Mouse (Mus musculus) limb, embryonic 14.5 days (tissue): ENCODE results near the gene Pigl. TPM values are rescaled to one million over a fixed set of nuclear protein-coding genes. Genes with fewer than 3 reads are reported as not detected.
A peak's percentile ranks its signal among the peaks of the same experiment; 100 is the strongest.

Source experiments
- ATAC-seq: fragments of 200-750 bp; cut with Nextera tagmentation; 2 replicates; pipeline ENCODE4 v1.8.0; 2017; ENCODE audit warnings: low read depth, moderate number of reproducible peaks, moderate TSS enrichment; ENCODE audit not compliant: low FRiP score
- DNase-seq: peaks from one replicate; pipeline ENCODE4 v3.0.0-alpha.2; 2015; ENCODE audit warnings: low spot score
- H3K27ac ChIP-seq: fragments of 300-500 bp; sonication (generic); replicated peaks from 2 replicates; pipeline ENCODE4 v1.5.1; 2014; ENCODE audit warnings: low read depth, mild to moderate bottlenecking, low read length, moderate library complexity, mixed read lengths
- H3K27me3 ChIP-seq: fragments of 300-500 bp; sonication (generic); 2 replicates; pipeline ENCODE4 v1.6.1; 2014; ENCODE audit warnings: low read length, mixed read lengths; ENCODE audit not compliant: control insufficient read depth, insufficient read depth
- H3K36me3 ChIP-seq: fragments of 300-500 bp; sonication (generic); 2 replicates; pipeline ENCODE4 v1.6.1; 2014; ENCODE audit warnings: mild to moderate bottlenecking, low read length, moderate library complexity, mixed read lengths; ENCODE audit not compliant: control insufficient read depth, insufficient read depth
- H3K4me1 ChIP-seq: fragments of 300-500 bp; sonication (generic); 2 replicates; pipeline ENCODE4 v1.6.1; 2014; ENCODE audit warnings: antibody characterized with exemption, low read length, mixed read lengths; ENCODE audit not compliant: control insufficient read depth, insufficient read depth
- H3K4me2 ChIP-seq: fragments of 300-500 bp; sonication (generic); replicated peaks from 2 replicates; pipeline ENCODE4 v1.6.1; 2014; ENCODE audit warnings: low read depth, mild to moderate bottlenecking, low read length, moderate library complexity; ENCODE audit not compliant: severe bottlenecking
- H3K4me3 ChIP-seq: fragments of 300-500 bp; sonication (generic); replicated peaks from 2 replicates; pipeline ENCODE4 v1.5.1; 2014; ENCODE audit warnings: low read length
- H3K9ac ChIP-seq: fragments of 300-500 bp; sonication (generic); 2 replicates; pipeline ENCODE4 v1.6.1; 2014; ENCODE audit warnings: mild to moderate bottlenecking, low read depth, low read length, moderate library complexity; ENCODE audit not compliant: severe bottlenecking
- H3K9me3 ChIP-seq: fragments of 300-500 bp; sonication (generic); 2 replicates; pipeline ENCODE4 v1.6.1; 2016; ENCODE audit warnings: low read length; ENCODE audit not compliant: control insufficient read depth
- POLR2A ChIP-seq: fragments of 200-500 bp; IDR thresholded peaks from 2 replicates; pipeline ENCODE4 v1.8.0; 2012; ENCODE audit warnings: inconsistent platforms, mild to moderate bottlenecking, moderate library complexity, borderline replicate concordance; ENCODE audit not compliant: insufficient read depth, insufficient read length; ENCODE audit errors: extremely low read depth
- WGBS: fragments of 180-500 bp; shearing (Covaris S2); extraction: QIAGEN DNeasy Blood & Tissue Kit; methylation state at CpG from one replicate; pipeline ENCODE4 v1.1.7; 2014; 5-methylcytosine and 5-hydroxymethylcytosine counted together
- polyA plus RNA-seq, 2 experiments: library from polyadenylated mRNA; depleted of rRNA in 1 of 2; stranded (reverse) in 1 of 2; unstranded in 1 of 2; fragments of >200 nt; fragmentation: Nextera tagmentation in 1 of 2; extraction: Ambion mirVana in 1 of 2; gene quantifications; 2 replicates each; pipeline versions ENCODE4 v1.2.1 to v1.2.3; 2012 to 2014

Gene Pigl
- polyA plus RNA-seq, 2 experiments = 7.9 to 9.7 TPM

DNA sequence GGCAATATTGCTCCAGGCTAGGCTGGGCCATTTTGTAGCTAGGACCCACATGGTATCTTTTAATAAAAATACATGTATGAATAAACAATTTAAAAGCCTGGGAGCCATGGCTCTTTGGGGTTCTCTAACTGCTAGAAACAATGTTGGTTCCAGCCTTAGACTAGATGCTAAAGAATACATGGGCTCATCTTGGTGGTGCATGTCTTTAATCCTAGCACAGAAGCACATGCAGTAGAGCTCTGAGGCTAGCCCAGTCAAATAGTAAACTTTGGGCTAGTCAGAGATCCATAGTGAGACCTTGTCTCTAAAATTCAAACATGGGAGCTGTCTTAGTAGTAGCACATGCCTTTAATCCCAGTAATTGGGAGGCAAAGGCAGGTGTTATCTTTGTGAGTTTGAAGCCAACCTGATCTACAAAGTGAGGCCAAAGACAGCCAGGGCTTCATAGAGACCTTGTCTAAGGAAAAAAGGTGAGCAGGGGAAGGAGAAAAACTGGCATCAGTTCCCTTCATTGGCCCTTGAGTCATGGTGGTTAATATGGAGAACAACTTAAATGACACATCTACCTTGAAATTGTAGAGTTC, 96.8 kb downstream of the Pigl start:
- DNase-seq (no peak), ATAC-seq (no peak)
- no peaks in the 10 kb centered on the region for H3K27me3 ChIP-seq
- H3K9ac ChIP-seq = no peak overlapping the region
- TF ChIP-seq POLR2A = no peak
- peak overlapping the region; percentile 93 for H3K4me2 ChIP-seq
- peaks cover 18% of the 10 kb centered on the region for H3K4me1 ChIP-seq
- H3K9me3 ChIP-seq = no peaks in the 10 kb centered on the region
- no peak overlapping the region for H3K27ac ChIP-seq
- peaks cover 23% of the 10 kb centered on the region for H3K36me3 ChIP-seq
- no peak overlapping the region for H3K4me3 ChIP-seq

DNA sequence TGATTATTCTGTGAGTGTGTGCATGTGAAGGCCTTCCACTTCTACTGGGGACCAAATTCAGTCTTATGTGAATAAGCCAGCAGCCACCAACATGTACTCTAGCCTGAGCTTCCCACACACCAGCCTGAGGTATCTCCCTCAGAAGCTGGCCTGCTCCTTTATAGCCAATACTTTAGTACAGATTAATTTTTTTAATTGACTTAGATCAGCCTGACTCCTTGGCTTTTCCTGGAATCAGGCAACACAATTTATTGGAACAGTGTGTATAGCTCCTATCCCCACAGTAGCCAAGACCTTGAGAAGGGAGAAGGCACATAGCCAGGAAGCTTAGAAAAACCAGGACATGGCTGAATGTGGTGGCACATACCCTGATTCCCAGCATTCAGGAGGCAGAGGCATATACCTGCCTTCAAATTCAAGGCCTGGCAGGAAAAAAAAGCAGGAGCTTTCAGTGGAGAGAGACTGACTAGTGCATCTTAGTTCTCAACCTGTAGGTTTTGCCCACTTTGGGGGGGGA, 97.7 kb downstream of the Pigl start:
- no peak overlapping the region for H3K27ac ChIP-seq
- H3K9me3 ChIP-seq = no peaks in the 10 kb centered on the region
- no peak overlapping the region for H3K9ac ChIP-seq
- H3K4me3 ChIP-seq = no peak overlapping the region
- H3K36me3 ChIP-seq = peaks cover 23% of the 10 kb centered on the region
- TF ChIP-seq POLR2A = no peak
- peaks cover 18% of the 10 kb centered on the region for H3K4me1 ChIP-seq
- ATAC-seq = no peak
- no peak for DNase-seq
- H3K27me3 ChIP-seq = no peaks in the 10 kb centered on the region
- H3K4me2 ChIP-seq = no peak overlapping the region

DNA sequence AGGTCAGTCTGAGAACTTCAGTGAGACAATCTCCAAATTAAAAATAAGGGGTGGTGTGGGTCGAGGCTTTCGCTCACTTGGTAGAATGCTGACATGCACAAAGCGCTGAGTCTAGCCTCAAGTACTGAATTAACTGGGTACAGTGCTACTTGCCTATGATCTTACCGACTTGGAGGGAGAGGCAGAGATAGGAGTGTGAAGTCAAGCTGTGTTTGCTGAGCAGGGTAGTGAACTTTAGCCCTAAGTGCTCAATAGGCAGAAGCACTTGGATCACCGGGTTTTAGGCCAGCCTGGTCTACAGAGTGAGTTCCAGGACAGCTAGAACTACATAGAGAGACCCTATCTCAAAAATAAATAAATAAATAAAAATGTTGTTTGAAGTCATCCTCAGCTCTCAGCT, 98.9 kb downstream of the Pigl start:
- ATAC-seq = no peak
- Histone ChIP-seq H3K4me3 (no peak overlapping the region), H3K9ac (no peak overlapping the region), H3K36me3 (peaks cover 23% of the 10 kb centered on the region), H3K27ac (no peak overlapping the region), H3K9me3 (no peaks in the 10 kb centered on the region), H3K4me1 (peaks cover 18% of the 10 kb centered on the region), H3K4me2 (no peak overlapping the region), H3K27me3 (no peaks in the 10 kb centered on the region)
- WGBS = 63% methylated on average over 5 of the region's 5 CpGs
- no peak for TF ChIP-seq POLR2A
- DNase-seq = no peak

DNA sequence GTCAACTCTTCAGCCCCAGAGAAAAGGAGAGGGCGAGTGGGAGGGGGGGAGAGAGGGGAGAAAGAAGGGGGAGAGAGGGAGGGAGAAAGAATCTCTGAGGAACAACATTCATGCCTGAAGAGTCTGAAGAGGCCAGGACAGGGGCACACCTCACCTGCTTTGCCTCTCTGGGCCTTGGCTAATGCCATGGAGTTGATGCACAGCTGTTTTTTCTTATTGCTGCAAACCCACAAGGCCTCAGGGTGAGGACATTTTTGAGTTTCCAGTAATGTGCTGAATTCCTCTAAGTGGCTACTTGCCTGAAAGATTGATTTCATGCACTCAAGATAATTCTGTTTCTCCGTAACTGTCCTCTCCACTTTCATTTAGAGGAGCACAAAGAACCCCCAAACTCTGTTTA, 99.9 kb downstream of the Pigl start:
- ATAC-seq (no peak), DNase-seq (no peak)
- Histone ChIP-seq H3K27ac (no peak overlapping the region), H3K4me3 (no peak overlapping the region), H3K27me3 (no peaks in the 10 kb centered on the region), H3K9ac (no peak overlapping the region), H3K4me1 (peaks cover 17% of the 10 kb centered on the region), H3K9me3 (no peaks in the 10 kb centered on the region), H3K36me3 (peaks cover 21% of the 10 kb centered on the region), H3K4me2 (no peak overlapping the region)
- WGBS = 64% methylated on average over 2 of the region's 2 CpGs
- no peak for TF ChIP-seq POLR2A

DNA sequence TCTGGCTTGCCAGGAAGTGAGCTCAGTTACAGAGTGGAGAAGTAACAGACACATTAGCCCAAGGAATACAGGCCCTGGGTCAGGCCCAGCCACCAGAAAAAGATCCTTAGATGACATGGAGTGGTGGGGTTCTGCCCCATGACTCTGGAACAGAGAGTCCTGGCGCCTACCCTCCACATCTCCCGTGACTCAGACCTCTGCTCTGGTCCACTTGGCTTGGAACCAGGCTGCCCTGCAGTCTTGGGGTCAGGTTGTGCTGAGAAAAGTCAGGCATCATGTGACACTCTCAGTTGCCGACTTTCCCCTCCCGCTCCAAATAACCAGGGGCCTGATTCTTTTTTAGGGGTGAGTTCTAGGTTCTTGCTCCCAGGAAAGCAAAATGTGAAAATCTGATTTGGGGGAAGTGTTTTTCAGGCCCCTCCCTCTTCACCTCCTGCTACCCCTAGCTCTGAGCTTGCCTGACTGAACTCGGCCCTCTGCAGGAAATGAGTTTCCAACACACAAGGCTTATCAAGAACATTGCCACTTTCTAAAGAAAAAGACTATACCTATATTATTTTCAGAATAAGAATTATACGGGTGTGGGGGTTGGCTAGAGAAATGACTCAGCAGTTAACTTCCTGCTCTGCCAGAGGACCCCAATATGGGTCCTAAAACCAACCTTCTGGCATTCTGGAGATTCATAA, 100.8 kb downstream of the Pigl start:
- no peaks in the 10 kb centered on the region for H3K9me3 ChIP-seq
- peaks cover 8% of the 10 kb centered on the region for H3K4me1 ChIP-seq
- no peaks in the 10 kb centered on the region for H3K27me3 ChIP-seq
- H3K27ac ChIP-seq = no peak overlapping the region
- H3K4me3 ChIP-seq = no peak overlapping the region
- no peak for ATAC-seq
- H3K36me3 ChIP-seq = peaks cover 11% of the 10 kb centered on the region
- H3K4me2 ChIP-seq = no peak overlapping the region
- no peak overlapping the region for H3K9ac ChIP-seq
- no peak for DNase-seq
- 52% methylated on average over 6 of the region's 6 CpGs for WGBS
- TF ChIP-seq POLR2A = no peak
